In the genomic region with DNA sequence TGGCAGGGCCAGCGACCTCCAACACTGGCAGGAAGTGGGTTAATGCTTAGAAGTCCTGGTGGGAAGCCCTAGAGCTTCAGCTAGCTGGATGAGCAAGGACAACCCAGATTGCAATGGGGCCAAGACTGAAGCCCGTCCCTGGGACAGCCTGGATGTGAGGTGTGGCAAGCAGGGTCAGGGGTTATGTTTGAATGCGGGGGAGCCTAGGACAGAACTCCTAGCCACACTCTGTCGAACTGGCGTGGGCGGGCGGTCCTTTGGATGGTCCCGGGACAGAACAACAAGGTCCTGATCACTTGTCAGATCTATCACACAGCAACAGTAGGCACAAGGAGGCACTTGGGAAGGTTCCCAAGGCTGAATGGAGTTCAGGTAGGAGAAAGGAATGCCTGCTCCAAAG, we compare ENCODE assay signal across 23 mouse cellular contexts.
DNase-seq lines count a peak whose midpoint lies in the region; ATAC-seq and TF ChIP-seq lines count a peak whose summit lies in the region.
"Had no signal": no experiment of that assay in that cellular context is flagged by ENCODE, and none has a peak within 500 bp of the region (broad histone marks: within the 10 kb centered on the region; RNA-seq: fewer than 3 reads in every experiment).

No protein-coding gene starts in this region.

- 82% methylated on average over 8 of the region's 8 CpGs for WGBS in heart, embryonic 10.5 days
- WGBS in liver, embryonic 13.5 days (ENCODE audit: insufficient replicate concordance): 53% methylated on average over 8 of the region's 8 CpGs
- 54% methylated on average over 8 of the region's 8 CpGs for WGBS in liver, postnatal 0 days (ENCODE audit: insufficient replicate concordance)

- TF ChIP-seq CTCF in liver, postnatal 0 days (IDR thresholded peaks at IDR 0.05; ENCODE audit: low read depth): no peak

- ATAC-seq in liver, embryonic 13.5 days (ENCODE audit: low read depth): peak; percentile 47
- ATAC-seq in liver, postnatal 0 days: peak; percentile 50
- ATAC-seq: CD4-positive, CD25-positive, alpha-beta regulatory T cell, adult 4 months; forebrain, embryonic 14.5 days had no signal

- H3K9me3 ChIP-seq in heart, embryonic 10.5 days: no peaks in the 10 kb centered on the region
- no peaks in the 10 kb centered on the region for H3K9me3 ChIP-seq in liver, embryonic 13.5 days (replicated peaks)
- H3K9me3 ChIP-seq in liver, postnatal 0 days (ENCODE audit: low read length): no peaks in the 10 kb centered on the region
- H3K9me3 ChIP-seq: embryonic facial prominence, embryonic 15.5 days; forebrain, embryonic 10.5 days; G1E; heart, embryonic 15.5 days; hindbrain, embryonic 10.5 days had no signal

- no peak overlapping the region for H3K9ac ChIP-seq in liver, embryonic 13.5 days
- H3K9ac ChIP-seq in liver, postnatal 0 days (replicated peaks): no peak overlapping the region
- H3K9ac ChIP-seq: embryonic facial prominence, embryonic 15.5 days; heart, embryonic 15.5 days had no signal

- no peak overlapping the region for H3K4me3 ChIP-seq in heart, embryonic 10.5 days
- H3K4me3 ChIP-seq in liver, embryonic 13.5 days (replicated peaks): no peak overlapping the region; the same call in 1 of the 2 replicates
- H3K4me3 ChIP-seq in liver, postnatal 0 days (ENCODE audit: low read depth, low read length): no peak overlapping the region
- H3K4me3 ChIP-seq: embryonic facial prominence, embryonic 15.5 days; erythroblast, embryonic 14.5 days; forebrain, embryonic 10.5 days; heart, embryonic 15.5 days; hindbrain, embryonic 10.5 days had no signal

- H3K4me1 ChIP-seq in heart, embryonic 10.5 days: peaks cover 22% of the 10 kb centered on the region
- peaks cover 17% of the 10 kb centered on the region; the same call in 1 of the 2 replicates for H3K4me1 ChIP-seq in liver, embryonic 13.5 days (replicated peaks)
- peaks cover 31% of the 10 kb centered on the region for H3K4me1 ChIP-seq in liver, postnatal 0 days (ENCODE audit: insufficient read depth)
- H3K4me1 ChIP-seq: embryonic facial prominence, embryonic 15.5 days had no signal

- H3K36me3 ChIP-seq in heart, embryonic 10.5 days: no peaks in the 10 kb centered on the region
- H3K36me3 ChIP-seq in liver, embryonic 13.5 days: no peaks in the 10 kb centered on the region
- no peaks in the 10 kb centered on the region for H3K36me3 ChIP-seq in liver, postnatal 0 days (replicated peaks; ENCODE audit: insufficient read depth, low read length)
- H3K36me3 ChIP-seq: embryonic facial prominence, embryonic 15.5 days; forebrain, embryonic 10.5 days; G1E; heart, embryonic 15.5 days; hindbrain, embryonic 10.5 days had no signal

- DNase-seq in heart, adult 11 months: peak; percentile 86
- DNase-seq in heart, embryonic 10.5 days (ENCODE audit: low spot score): no peak
- DNase-seq in liver: peak; percentile 55
- no peak for DNase-seq in liver, embryonic 13.5 days
- DNase-seq in liver, postnatal 0 days: peak; percentile 58
- DNase-seq in layer of hippocampus, postnatal 25 days (ENCODE audit: extremely low spot score in 1 of 2, low spot score in 1 of 2): no peak
- DNase-seq in spleen, adult 12 weeks (ENCODE audit: low spot score): no peak
- DNase-seq: adrenal gland, adult 8-10 months; adrenal gland, postnatal 36 days; B cell, adult 2 months; cerebellum, adult 2 months; cerebellum, postnatal 10 days; gastrocnemius, postnatal 36 days; heart, adult 18-20 months had no signal

- H3K4me2 ChIP-seq in liver, embryonic 13.5 days: peak overlapping the region; percentile 26; the same call in 1 of the 2 replicates
- H3K4me2 ChIP-seq in liver, postnatal 0 days (ENCODE audit: low read depth, low read length): peak overlapping the region; percentile 51
- H3K4me2 ChIP-seq: embryonic facial prominence, embryonic 15.5 days; heart, embryonic 11.5 days; heart, embryonic 15.5 days had no signal

- no peak for TF ChIP-seq EP300 in liver, postnatal 0 days (IDR thresholded peaks at IDR 0.05; ENCODE audit: low read depth)

- no peak overlapping the region for H3K27ac ChIP-seq in heart, embryonic 10.5 days
- peak overlapping the region; percentile 67 for H3K27ac ChIP-seq in liver, embryonic 13.5 days
- peak overlapping the region; percentile 55; the same call in 1 of the 2 replicates for H3K27ac ChIP-seq in liver, postnatal 0 days (ENCODE audit: low read depth)
- H3K27ac ChIP-seq: embryonic facial prominence, embryonic 15.5 days; forebrain, embryonic 10.5 days; heart, embryonic 15.5 days; hindbrain, embryonic 10.5 days had no signal

- H3K27me3 ChIP-seq in heart, embryonic 10.5 days (ENCODE audit: insufficient read depth, poor library complexity, severe bottlenecking): peaks cover 20% of the 10 kb centered on the region; the same call in 1 of the 2 replicates
- H3K27me3 ChIP-seq in liver, embryonic 13.5 days: no peaks in the 10 kb centered on the region
- no peaks in the 10 kb centered on the region for H3K27me3 ChIP-seq in liver, postnatal 0 days (ENCODE audit: insufficient read depth, low read length)
- H3K27me3 ChIP-seq: embryonic facial prominence, embryonic 15.5 days; heart, embryonic 15.5 days had no signal

Comparison
In these comparisons a context has a peak if more than half of its experiments do, and no peak if none do; other contexts are left out.
1. DNase-seq: peak in heart, adult 11 months (single experiment), liver (single experiment) and liver, postnatal 0 days (single experiment); none in heart, embryonic 10.5 days (single experiment), liver, embryonic 13.5 days (single experiment), layer of hippocampus, postnatal 25 days (0 of 2) and spleen, adult 12 weeks (single experiment).